Mouse (Mus musculus) heart, embryonic 10.5 days (tissue): ENCODE data around the gene Pla2g6. TPM values are rescaled to one million over a fixed set of nuclear protein-coding genes. Genes with fewer than 3 reads are reported as not detected.

Experiments used
- DNase-seq: peaks from one replicate; pipeline ENCODE4 v3.0.0-alpha.2; 2017; ENCODE audit warnings: low spot score
- H3K27ac ChIP-seq: fragments of 300-500 bp; sonication (generic); 2 replicates; pipeline ENCODE4 v1.5.1; 2016; ENCODE audit warnings: mild to moderate bottlenecking
- H3K27me3 ChIP-seq: fragments of 300-500 bp; sonication (generic); 2 replicates; pipeline ENCODE4 v1.6.1; 2016; ENCODE audit warnings: mild to moderate bottlenecking; ENCODE audit not compliant: poor library complexity, insufficient read depth, severe bottlenecking
- H3K36me3 ChIP-seq: fragments of 300-500 bp; sonication (generic); 2 replicates; pipeline ENCODE4 v1.6.1; 2016; ENCODE audit warnings: mild to moderate bottlenecking, moderate library complexity
- H3K4me1 ChIP-seq: fragments of 300-500 bp; sonication (generic); 2 replicates; pipeline ENCODE4 v1.6.1; 2016; ENCODE audit warnings: mild to moderate bottlenecking
- H3K4me3 ChIP-seq: fragments of 300-500 bp; sonication (generic); 2 replicates; pipeline ENCODE4 v1.5.1; 2016; ENCODE audit warnings: mild to moderate bottlenecking, moderate library complexity
- H3K9me3 ChIP-seq: fragments of 300-500 bp; sonication (generic); 2 replicates; pipeline ENCODE4 v1.6.1; 2016; ENCODE audit warnings: mild to moderate bottlenecking, moderate library complexity
- WGBS: fragments of 180-500 bp; shearing (Covaris S2); methylation state at CpG from one replicate; pipeline ENCODE4 v1.1.7; 2016; 5-methylcytosine and 5-hydroxymethylcytosine counted together
- polyA plus RNA-seq: library from polyadenylated mRNA; unstranded; fragments of >200 nt; fragmentation: Nextera tagmentation; extraction: Ambion mirVana; gene quantifications from 2 replicates; pipeline ENCODE4 v1.2.1, GENCODE M21; 2016

Pla2g6 gene
- polyA plus RNA-seq, 1 experiment from 2014 or later, result 17.3 TPM

DNA sequence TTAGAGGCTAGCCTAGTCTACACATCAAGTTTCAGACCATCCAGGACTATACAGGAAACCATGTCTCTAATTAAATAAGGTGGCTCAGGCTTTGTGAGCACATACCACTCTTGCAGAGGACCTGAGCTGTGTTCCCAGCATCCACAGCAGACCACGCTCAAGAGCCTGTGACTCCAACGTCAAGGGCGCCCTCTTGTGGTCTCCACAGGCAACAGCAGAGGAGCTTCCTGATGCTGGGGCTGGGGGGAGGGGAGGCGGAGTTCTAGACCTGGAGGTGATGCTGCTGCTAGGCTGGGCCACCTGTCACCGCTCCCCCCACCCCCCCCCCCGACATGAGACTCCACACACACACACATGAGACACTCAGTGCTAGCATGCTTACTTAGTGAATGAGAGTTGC lies 48.0 kb downstream of the Pla2g6 start:
- DNase-seq, result no peak

GRCm38 (mm10) chr15:79277728-79278127 lies 50.5 kb downstream of the Pla2g6 start:
- Histone ChIP-seq H3K27ac (no peak overlapping the region), H3K4me3 (no peak overlapping the region), H3K27me3 (no peaks in the 10 kb centered on the region), H3K9me3 (no peaks in the 10 kb centered on the region), H3K36me3 (no peaks in the 10 kb centered on the region), H3K4me1 (peaks cover 19% of the 10 kb centered on the region; the same call in 1 of the 2 replicates)
- no peak for DNase-seq
- 62% methylated on average over 10 of the region's 10 CpGs for WGBS

More for the DNA sequence above, 48.0 kb downstream of the Pla2g6 start:
- Histone ChIP-seq H3K4me1 (peaks cover 13% of the 10 kb centered on the region), H3K4me3 (no peak overlapping the region), H3K9me3 (no peaks in the 10 kb centered on the region), H3K27ac (no peak overlapping the region), H3K36me3 (no peaks in the 10 kb centered on the region), H3K27me3 (0 out of 2 replicates have a peak, but pooled peaks cover 6% of the 10 kb centered on the region)
- 18% methylated on average over 6 of the region's 6 CpGs for WGBS

- 45% methylated on average over 10 of the region's 10 CpGs for WGBS
- H3K4me1 ChIP-seq, result peaks cover 18% of the 10 kb centered on the region
- H3K36me3 ChIP-seq, result no peaks in the 10 kb centered on the region
- no peak overlapping the region for H3K4me3 ChIP-seq
- peaks cover 26% of the 10 kb centered on the region for H3K27me3 ChIP-seq
- no peaks in the 10 kb centered on the region for H3K9me3 ChIP-seq
- no peak overlapping the region for H3K27ac ChIP-seq
- DNase-seq, result no peak
These were observed 55.2 kb downstream of the Pla2g6 start for GRCm38 (mm10) chr15:79273020-79273419.

DNA sequence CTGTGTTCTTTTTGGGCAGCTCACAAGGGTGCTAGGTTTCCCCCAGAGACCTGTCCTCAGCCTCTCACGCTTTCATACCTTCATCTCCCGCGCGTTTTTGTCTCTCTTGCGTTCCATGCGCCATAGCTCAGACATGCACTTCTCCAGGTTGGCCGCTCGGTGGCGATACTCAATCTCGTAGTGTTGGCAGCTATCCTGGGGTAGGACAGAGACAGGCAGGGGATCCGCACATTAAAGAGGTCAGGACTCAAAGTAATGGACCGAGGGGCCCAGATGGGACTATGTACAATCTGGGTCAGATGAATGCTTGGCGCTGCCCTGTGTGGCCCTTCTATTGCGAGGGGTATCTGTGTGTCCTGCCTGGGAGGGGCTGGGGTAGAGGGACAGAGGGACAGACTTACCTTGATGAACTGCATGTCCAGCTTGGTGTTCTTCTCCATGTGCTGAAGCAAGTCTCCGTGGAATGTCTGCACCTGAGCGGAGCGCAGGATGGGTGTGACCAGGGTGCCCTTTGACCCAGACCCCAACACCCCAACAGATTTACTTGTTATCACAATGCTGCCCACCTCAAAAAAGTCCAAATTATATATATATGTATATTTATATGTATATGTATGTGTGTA lies 57.0 kb downstream of the Pla2g6 start:
- H3K27me3 ChIP-seq, result peaks cover 43% of the 10 kb centered on the region
- peaks cover 18% of the 10 kb centered on the region for H3K4me1 ChIP-seq
- H3K36me3 ChIP-seq, result no peaks in the 10 kb centered on the region
- H3K27ac ChIP-seq, result no peak overlapping the region
- WGBS, result 18% methylated on average over 17 of the region's 17 CpGs
- no peaks in the 10 kb centered on the region for H3K9me3 ChIP-seq
- peak overlapping the region; percentile 58 for H3K4me3 ChIP-seq
- DNase-seq, result no peak

DNA sequence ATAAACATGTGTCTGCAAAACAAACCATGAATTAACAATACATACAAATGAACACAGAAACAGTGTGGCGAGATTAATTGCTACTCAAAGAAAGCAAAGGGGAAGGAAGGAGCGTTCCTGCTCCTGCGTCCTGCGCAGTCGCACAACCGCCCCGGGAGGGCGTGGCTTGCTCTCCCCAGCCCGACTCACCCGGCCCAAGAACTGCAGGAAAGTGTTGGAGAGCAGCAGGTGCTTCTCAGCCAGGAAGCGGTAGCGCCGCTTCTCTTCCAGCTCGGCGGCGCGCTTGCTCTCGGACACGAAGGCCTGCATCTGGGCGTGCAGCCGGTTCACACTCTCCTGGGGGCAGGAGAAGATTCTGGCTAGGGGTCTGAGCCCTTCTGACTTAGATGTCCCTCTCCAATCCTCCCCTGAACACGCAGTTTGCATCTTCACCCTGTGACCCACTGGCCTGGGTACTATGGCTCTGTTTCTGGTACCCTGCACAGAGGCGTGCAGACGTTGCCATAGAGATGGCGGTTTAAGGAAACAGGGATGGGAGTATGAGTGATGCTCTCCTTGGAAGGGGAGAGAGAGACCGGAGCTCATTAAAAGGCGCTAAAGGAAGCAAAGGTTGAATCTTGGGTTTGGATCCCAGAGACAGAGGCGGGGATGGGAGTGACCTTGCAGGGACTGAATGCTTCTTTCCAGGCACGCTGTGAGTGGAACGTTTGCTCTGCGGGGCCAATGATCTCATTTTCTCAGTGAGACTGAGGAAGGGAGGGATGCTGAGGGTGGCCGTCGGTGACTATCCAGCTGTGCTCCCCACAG lies 57.7 kb downstream of the Pla2g6 start:
- H3K4me3 ChIP-seq, result peak overlapping the region; percentile 58
- H3K27ac ChIP-seq, result peak overlapping the region; percentile 48
- H3K27me3 ChIP-seq, result peaks cover 50% of the 10 kb centered on the region

DNA sequence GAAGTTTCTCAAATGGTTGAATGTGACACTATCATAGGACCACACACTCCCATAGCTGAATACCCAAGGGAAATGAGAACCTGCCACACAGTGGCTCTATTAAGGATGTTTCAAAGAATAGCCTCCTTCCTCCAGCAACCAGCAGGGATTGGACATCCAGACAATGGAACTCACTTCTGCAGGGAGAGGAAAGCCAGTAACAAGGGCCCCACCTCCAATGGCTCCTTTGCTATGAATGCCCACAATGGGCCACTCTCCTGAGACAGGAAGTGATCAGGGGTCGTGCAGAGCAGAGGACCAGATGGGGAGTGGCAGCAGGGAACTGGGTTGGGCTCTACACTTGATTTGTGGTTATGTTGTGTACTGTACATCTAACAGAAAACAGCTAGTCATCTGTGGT lies 59.7 kb downstream of the Pla2g6 start:
- no peaks in the 10 kb centered on the region for H3K9me3 ChIP-seq

More for the DNA sequence above, 57.7 kb downstream of the Pla2g6 start:
- H3K9me3 ChIP-seq, result no peaks in the 10 kb centered on the region
- WGBS, result 3% methylated on average over 33 of the region's 33 CpGs
- H3K4me1 ChIP-seq, result peaks cover 18% of the 10 kb centered on the region
- DNase-seq, result peak; percentile 88
- no peaks in the 10 kb centered on the region for H3K36me3 ChIP-seq

DNA sequence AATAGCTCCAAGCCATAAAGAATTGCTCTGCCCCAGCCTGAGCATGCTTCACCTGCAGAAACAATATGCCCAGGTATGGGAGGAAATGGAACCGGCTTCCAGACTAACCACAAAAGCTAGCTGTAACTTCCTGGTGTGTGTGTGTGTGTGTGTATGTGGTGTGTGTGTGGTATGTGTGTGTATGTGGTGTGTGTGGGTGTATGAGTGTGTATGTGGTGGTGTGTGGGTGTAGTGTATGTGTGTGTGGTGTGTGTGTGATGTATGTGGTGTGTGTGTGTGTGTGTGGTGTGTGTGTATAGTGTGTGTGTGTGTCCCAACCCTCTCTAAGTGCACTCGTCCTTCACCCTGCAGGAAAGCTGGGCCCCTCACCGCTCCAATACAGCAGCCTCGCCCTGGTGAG lies 62.8 kb downstream of the Pla2g6 start:
- no peaks in the 10 kb centered on the region for H3K36me3 ChIP-seq
- H3K9me3 ChIP-seq, result no peaks in the 10 kb centered on the region
- peaks cover 23% of the 10 kb centered on the region for H3K4me1 ChIP-seq
- no peak overlapping the region for H3K27ac ChIP-seq
- no peak overlapping the region for H3K4me3 ChIP-seq
- peaks cover 90% of the 10 kb centered on the region for H3K27me3 ChIP-seq
- DNase-seq, result no peak
- WGBS, result 63% methylated on average over 4 of the region's 4 CpGs

More for the DNA sequence above, 59.7 kb downstream of the Pla2g6 start:
- DNase-seq, result no peak
- WGBS, result 15% methylated on average over 1 of the region's 1 CpGs
- Histone ChIP-seq H3K4me3 (no peak overlapping the region), H3K27me3 (peaks cover 68% of the 10 kb centered on the region), H3K36me3 (no peaks in the 10 kb centered on the region), H3K27ac (no peak overlapping the region), H3K4me1 (peaks cover 16% of the 10 kb centered on the region)

DNA sequence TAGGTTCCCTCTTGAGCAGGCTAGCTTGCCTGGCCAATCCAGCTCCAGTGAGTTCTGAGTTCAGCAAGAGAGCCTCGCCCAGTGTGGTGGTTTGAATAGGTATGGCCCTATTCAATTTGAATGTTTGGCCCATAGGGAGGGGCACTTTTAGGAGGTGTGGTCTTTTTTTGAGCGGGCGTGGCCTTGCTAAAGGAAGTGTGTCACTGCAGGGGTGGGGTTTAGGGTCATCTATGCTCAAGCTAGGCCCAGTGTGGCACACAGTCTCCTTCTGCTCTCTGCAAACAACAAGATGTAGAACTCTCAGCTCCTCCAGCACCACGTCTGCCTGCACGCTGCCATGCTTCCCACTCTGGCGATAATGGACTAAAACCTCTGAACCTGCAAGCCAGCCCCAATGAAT lies 64.5 kb downstream of the Pla2g6 start:
- H3K4me3 ChIP-seq, result no peak overlapping the region
- H3K4me1 ChIP-seq, result peaks cover 28% of the 10 kb centered on the region
- no peaks in the 10 kb centered on the region for H3K36me3 ChIP-seq
- H3K9me3 ChIP-seq, result no peaks in the 10 kb centered on the region
- no peak for DNase-seq
- 82% methylated on average over 6 of the region's 6 CpGs for WGBS
- no peak overlapping the region for H3K27ac ChIP-seq
- H3K27me3 ChIP-seq, result peaks cover 96% of the 10 kb centered on the region

DNA sequence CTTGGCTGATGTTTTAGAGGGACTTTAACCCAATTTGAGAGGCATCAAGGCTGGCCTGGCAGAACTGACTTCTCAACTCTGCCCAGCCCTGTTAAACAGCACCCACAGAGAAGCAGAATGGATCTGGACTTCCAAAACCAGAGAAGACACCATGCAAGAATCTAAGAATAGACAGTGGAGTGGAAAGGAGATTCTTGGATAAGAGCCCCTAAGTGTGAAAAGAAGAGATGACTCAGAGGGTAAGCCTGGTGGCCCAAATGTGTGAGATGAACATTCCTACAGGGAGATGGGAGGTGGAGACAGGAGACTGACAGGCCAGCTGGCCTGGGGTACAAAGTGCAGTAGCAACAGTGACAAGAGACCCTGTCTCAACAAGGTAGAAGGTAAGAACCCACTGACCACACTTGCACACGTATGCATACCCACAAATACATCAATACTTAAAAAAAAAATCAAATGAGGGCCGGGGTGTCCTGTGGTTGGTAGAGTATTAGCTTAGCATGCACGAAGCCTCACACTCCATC lies 65.3 kb downstream of the Pla2g6 start:
- Histone ChIP-seq H3K36me3 (no peaks in the 10 kb centered on the region), H3K4me1 (peaks cover 28% of the 10 kb centered on the region), H3K27ac (no peak overlapping the region), H3K4me3 (0 out of 2 replicates have a peak overlapping the region, but pooled peaks have one; percentile 83), H3K9me3 (no peaks in the 10 kb centered on the region), H3K27me3 (peaks cover 97% of the 10 kb centered on the region)
- no peak for DNase-seq
- WGBS, result 85% methylated on average over 3 of the region's 3 CpGs

GRCm38 (mm10) chr15:79262375-79262774 lies 65.8 kb downstream of the Pla2g6 start:
- Histone ChIP-seq H3K27me3 (peaks cover 93% of the 10 kb centered on the region), H3K4me3 (peak overlapping the region; percentile 83), H3K4me1 (peaks cover 28% of the 10 kb centered on the region), H3K9me3 (no peaks in the 10 kb centered on the region), H3K36me3 (no peaks in the 10 kb centered on the region), H3K27ac (0 out of 2 replicates have a peak overlapping the region, but pooled peaks have one; percentile 38)
- 28% methylated on average over 13 of the region's 13 CpGs for WGBS
- no peak for DNase-seq

- no peak for DNase-seq
- Histone ChIP-seq H3K36me3 (no peaks in the 10 kb centered on the region), H3K4me1 (peaks cover 28% of the 10 kb centered on the region), H3K9me3 (no peaks in the 10 kb centered on the region), H3K27me3 (peaks cover 87% of the 10 kb centered on the region), H3K4me3 (peak overlapping the region; percentile 83), H3K27ac (peak overlapping the region; percentile 88)
- 1% methylated on average over 18 of the region's 28 CpGs for WGBS
These were observed 66.4 kb downstream of the Pla2g6 start for GRCm38 (mm10) chr15:79261757-79262156.

DNA sequence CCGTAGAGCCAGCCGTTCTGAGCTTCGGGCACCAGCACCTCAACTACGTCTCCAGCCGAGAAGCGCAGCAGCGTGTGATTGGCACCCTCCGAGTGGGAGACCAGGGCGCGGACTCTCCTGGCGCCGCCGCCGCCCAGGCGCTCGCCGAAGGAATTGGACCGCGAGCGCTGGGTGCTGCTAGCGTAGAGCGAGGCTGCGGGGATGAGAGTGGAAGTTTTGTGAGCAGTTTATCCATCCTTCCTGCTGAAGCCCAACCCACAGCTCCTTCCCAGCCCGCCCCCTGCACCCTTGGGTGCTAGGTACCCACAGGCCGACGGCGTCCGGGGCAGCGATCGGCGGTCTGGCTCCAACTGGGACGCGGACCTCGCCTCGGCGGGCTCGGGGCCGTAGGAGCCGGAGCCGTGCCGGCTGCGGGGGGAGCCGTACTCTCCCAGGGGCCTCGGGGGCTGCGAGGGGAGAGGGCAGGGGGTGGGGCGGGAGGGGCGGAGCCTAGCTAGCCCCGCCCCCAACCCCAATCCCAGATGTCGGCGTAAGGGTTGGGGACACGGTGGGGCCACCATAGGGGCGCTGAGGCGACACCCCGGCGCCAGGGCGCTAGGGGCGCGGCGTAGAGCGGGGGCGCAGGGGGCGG lies 67.0 kb downstream of the Pla2g6 start:
- Histone ChIP-seq H3K27ac (peak overlapping the region; percentile 88), H3K36me3 (no peaks in the 10 kb centered on the region), H3K4me3 (peak overlapping the region; percentile 83), H3K9me3 (no peaks in the 10 kb centered on the region), H3K27me3 (peaks cover 81% of the 10 kb centered on the region), H3K4me1 (peaks cover 28% of the 10 kb centered on the region)
- under 1% methylated on average over 56 of the region's 62 CpGs for WGBS
- no peak for DNase-seq

DNA sequence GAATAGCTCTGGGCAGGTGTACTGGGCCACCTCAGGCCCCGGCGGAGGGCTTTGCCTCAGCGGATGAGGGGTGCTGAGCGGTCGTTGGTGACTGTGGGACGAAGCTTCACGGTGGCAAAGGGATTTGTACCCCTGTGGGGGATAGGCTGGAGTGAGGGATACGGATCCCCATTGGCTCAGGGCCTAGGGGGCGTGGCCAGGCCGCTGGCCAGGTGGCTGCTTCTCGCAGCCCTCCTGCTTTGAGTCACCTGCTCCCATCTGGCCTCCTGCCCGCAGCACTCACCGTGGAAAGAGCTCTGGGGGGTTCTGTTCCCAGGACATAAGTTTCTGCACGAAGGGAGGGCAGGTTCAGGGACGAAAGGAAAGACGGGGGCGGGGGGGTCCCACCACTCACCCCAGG lies 69.7 kb downstream of the Pla2g6 start:
- H3K27me3 ChIP-seq, result peaks cover 78% of the 10 kb centered on the region
- H3K4me1 ChIP-seq, result peaks cover 44% of the 10 kb centered on the region
- no peak overlapping the region for H3K27ac ChIP-seq
- 27% methylated on average over 17 of the region's 17 CpGs for WGBS
- H3K4me3 ChIP-seq, result no peak overlapping the region
- H3K9me3 ChIP-seq, result no peaks in the 10 kb centered on the region
- no peaks in the 10 kb centered on the region for H3K36me3 ChIP-seq
- no peak for DNase-seq
